8 mouse cellular contexts compared by ENCODE assay signal in genomic region chr13:9764646-9765536, GRCm38 (mm10). TPM values are rescaled to one million over a fixed set of nuclear protein-coding genes. Genes with fewer than 3 reads are reported as not detected.
DNase-seq lines count a peak whose midpoint lies in the region; ATAC-seq and TF ChIP-seq lines count a peak whose summit lies in the region.

Gene Zmynd11, minus strand, starts transcription at chr13:9765330.

- peak; percentile 9; the same call in 1 of the 2 replicates for ATAC-seq in heart, embryonic 13.5 days (ENCODE audit: extremely low read depth, insufficient number of reproducible peaks, low FRiP score, low TSS enrichment)
- ATAC-seq in kidney, postnatal 0 days (replicated peaks; ENCODE audit: low FRiP score, low read depth): peak; percentile 84
- peak; percentile 55 for ATAC-seq in liver, embryonic 14.5 days (ENCODE audit: insufficient read depth)
- ATAC-seq in stomach, embryonic 14.5 days (ENCODE audit: insufficient number of reproducible peaks, insufficient read depth, low FRiP score, low read depth): peak; percentile 73

- no peak for TF ChIP-seq EP300 in liver, embryonic 14.5 days (IDR thresholded peaks at IDR 0.05; ENCODE audit: low read depth)

- no peak; the same call in 1 of the 2 replicates for TF ChIP-seq POLR2A in bone marrow, adult 2 months (IDR thresholded peaks at IDR 0.05; ENCODE audit: borderline replicate concordance, control insufficient read depth, low read depth, low read length)

- H3K27ac ChIP-seq in bone marrow, adult 2 months (ENCODE audit: control insufficient read depth, insufficient read depth, low read depth, low read length, poor library complexity): peak within 1 kb of the TSS; percentile 88
- peak within 1 kb of the TSS; percentile 100 for H3K27ac ChIP-seq in forebrain, embryonic 10.5 days
- H3K27ac ChIP-seq in heart, embryonic 13.5 days (replicated peaks): peak within 1 kb of the TSS; percentile 100
- peak within 1 kb of the TSS; percentile 99 for H3K27ac ChIP-seq in kidney, postnatal 0 days
- peak within 1 kb of the TSS; percentile 24 for H3K27ac ChIP-seq in liver, embryonic 14.5 days
- peak within 1 kb of the TSS; percentile 100 for H3K27ac ChIP-seq in stomach, embryonic 14.5 days (ENCODE audit: low read length)

- H3K4me2 ChIP-seq in heart, embryonic 13.5 days: peak within 1 kb of the TSS; percentile 81
- H3K4me2 ChIP-seq in kidney, postnatal 0 days (ENCODE audit: low read length): peak within 1 kb of the TSS; percentile 78
- H3K4me2 ChIP-seq in liver, embryonic 14.5 days (ENCODE audit: low read depth): peak within 1 kb of the TSS; percentile 75
- peak within 1 kb of the TSS; percentile 39 for H3K4me2 ChIP-seq in stomach, embryonic 14.5 days (replicated peaks; ENCODE audit: low read depth, low read length)

- WGBS in bone marrow, adult 2 months: under 1% methylated on average over 98 of the region's 98 CpGs
- under 1% methylated on average over 98 of the region's 98 CpGs for WGBS in forebrain, embryonic 10.5 days
- WGBS in heart, embryonic 13.5 days: under 1% methylated on average over 92 of the region's 98 CpGs
- under 1% methylated on average over 77 of the region's 98 CpGs for WGBS in kidney, postnatal 0 days
- WGBS in liver, embryonic 14.5 days (ENCODE audit: insufficient replicate concordance): under 1% methylated on average over 89 of the region's 98 CpGs
- WGBS in stomach, embryonic 14.5 days: 1% methylated on average over 86 of the region's 98 CpGs

- peak; percentile 67 for DNase-seq in CD4-positive helper T cell, adult 2 months (ENCODE audit: low read depth, low spot score)
- DNase-seq in forebrain, embryonic 10.5 days (ENCODE audit: extremely low spot score, low spot score): peak; percentile 69
- DNase-seq in kidney, postnatal 0 days (ENCODE audit: low spot score): peak; percentile 63
- DNase-seq in liver, embryonic 14.5 days (ENCODE audit: low read depth in 3 of 3, low spot score in 3 of 3): peak in 2 of 3 experiments; percentile 1 to 6
- DNase-seq in natural killer cell, adult 2 months (ENCODE audit: low spot score in 2 of 2): peak; percentile 15 to 41

- H3K4me1 ChIP-seq in bone marrow, adult 2 months (ENCODE audit: control insufficient read depth, insufficient read depth, low read length): no peaks in the 10 kb centered on the region; the same call in 1 of the 2 replicates
- H3K4me1 ChIP-seq in forebrain, embryonic 10.5 days: peaks cover 57% of the 10 kb centered on the region
- peaks cover 58% of the 10 kb centered on the region for H3K4me1 ChIP-seq in heart, embryonic 13.5 days
- H3K4me1 ChIP-seq in kidney, postnatal 0 days (replicated peaks; ENCODE audit: insufficient read depth, low read length): peaks cover 20% of the 10 kb centered on the region; the same call in 1 of the 2 replicates
- peaks cover 3 to 13% of the 10 kb centered on the region in 2 experiments for H3K4me1 ChIP-seq in liver, embryonic 14.5 days (replicated peaks; ENCODE audit: control insufficient read depth in 2 of 2, insufficient read depth in 2 of 2, low read length in 1 of 2)
- peaks cover 22% of the 10 kb centered on the region; the same call in 1 of the 2 replicates for H3K4me1 ChIP-seq in stomach, embryonic 14.5 days (ENCODE audit: control insufficient read depth, insufficient read depth, low read length)

- H3K9ac ChIP-seq in heart, embryonic 13.5 days: peak within 1 kb of the TSS; percentile 100
- H3K9ac ChIP-seq in kidney, postnatal 0 days (ENCODE audit: low read depth, low read length): peak within 1 kb of the TSS; percentile 100
- H3K9ac ChIP-seq in liver, embryonic 14.5 days (replicated peaks): peak within 1 kb of the TSS; percentile 82
- H3K9ac ChIP-seq in stomach, embryonic 14.5 days (replicated peaks; ENCODE audit: low read depth, low read length): peak within 1 kb of the TSS; percentile 98

- no peaks in the 10 kb centered on the region for H3K27me3 ChIP-seq in forebrain, embryonic 10.5 days (ENCODE audit: poor library complexity, severe bottlenecking)
- no peaks in the 10 kb centered on the region for H3K27me3 ChIP-seq in heart, embryonic 13.5 days (replicated peaks)
- H3K27me3 ChIP-seq in kidney, postnatal 0 days (ENCODE audit: insufficient read depth, low read length): no peaks in the 10 kb centered on the region
- peaks cover 5% of the 10 kb centered on the region; the same call in 1 of the 2 replicates for H3K27me3 ChIP-seq in liver, embryonic 14.5 days (ENCODE audit: control insufficient read depth, insufficient read depth, low read length)
- no peaks in the 10 kb centered on the region for H3K27me3 ChIP-seq in stomach, embryonic 14.5 days (ENCODE audit: control insufficient read depth, insufficient read depth, low read length)

- H3K9me3 ChIP-seq in forebrain, embryonic 10.5 days: no peaks in the 10 kb centered on the region
- no peaks in the 10 kb centered on the region for H3K9me3 ChIP-seq in heart, embryonic 13.5 days
- H3K9me3 ChIP-seq in kidney, postnatal 0 days (replicated peaks; ENCODE audit: low read length): no peaks in the 10 kb centered on the region
- H3K9me3 ChIP-seq in liver, embryonic 14.5 days (ENCODE audit: control insufficient read depth, low read length): no peaks in the 10 kb centered on the region
- no peaks in the 10 kb centered on the region for H3K9me3 ChIP-seq in stomach, embryonic 14.5 days (ENCODE audit: control insufficient read depth, low read depth, low read length)

- no peak for TF ChIP-seq CTCF in bone marrow, adult 2 months (IDR thresholded peaks at IDR 0.05; ENCODE audit: control insufficient read depth, insufficient read depth, low read length)
- TF ChIP-seq CTCF in kidney, postnatal 0 days (IDR thresholded peaks at IDR 0.05; ENCODE audit: low read depth): no peak
- TF ChIP-seq CTCF in liver, embryonic 14.5 days (IDR thresholded peaks at IDR 0.05; ENCODE audit: low read depth): no peak

- H3K4me3 ChIP-seq in bone marrow, adult 2 months (replicated peaks; ENCODE audit: control insufficient read depth, low read depth, low read length): peak within 1 kb of the TSS; percentile 81
- peak within 1 kb of the TSS; percentile 82 for H3K4me3 ChIP-seq in forebrain, embryonic 10.5 days
- H3K4me3 ChIP-seq in heart, embryonic 13.5 days: peak within 1 kb of the TSS; percentile 89
- peak within 1 kb of the TSS; percentile 91 for H3K4me3 ChIP-seq in kidney, postnatal 0 days (replicated peaks; ENCODE audit: low read depth, low read length)
- peak within 1 kb of the TSS; percentile 72 to 89 for H3K4me3 ChIP-seq in liver, embryonic 14.5 days (ENCODE audit: insufficient read depth in 1 of 2, low read depth in 2 of 2, low read length in 2 of 2)
- peak within 1 kb of the TSS; percentile 90 for H3K4me3 ChIP-seq in stomach, embryonic 14.5 days (ENCODE audit: low read depth, low read length)

- H3K36me3 ChIP-seq in forebrain, embryonic 10.5 days (replicated peaks): no peaks in the 10 kb centered on the region
- H3K36me3 ChIP-seq in heart, embryonic 13.5 days: no peaks in the 10 kb centered on the region
- no peaks in the 10 kb centered on the region for H3K36me3 ChIP-seq in kidney, postnatal 0 days (ENCODE audit: insufficient read depth, low read length)
- no peaks in the 10 kb centered on the region for H3K36me3 ChIP-seq in liver, embryonic 14.5 days (replicated peaks; ENCODE audit: control insufficient read depth, insufficient read depth, low read depth)
- H3K36me3 ChIP-seq in stomach, embryonic 14.5 days (ENCODE audit: control insufficient read depth, insufficient read depth, low read length): no peaks in the 10 kb centered on the region

RNA-seq across cellular contexts. Expression of gene Zmynd11, which starts in this region (rescaled TPM):
- polyA plus RNA-seq in bone marrow, adult 2 months (2011; ENCODE audit: insufficient read depth, insufficient read length, low replicate concordance, missing spikeins): 24.7 and 45.9 TPM in 2 replicates
- 103 and 104 TPM in 2 replicates for polyA plus RNA-seq in forebrain, embryonic 10.5 days (2016; fragmentation: Nextera tagmentation; extraction: Ambion mirVana)
- polyA plus RNA-seq in heart, embryonic 13.5 days (2015; fragmentation: Nextera tagmentation; extraction: Ambion mirVana): 98.4 and 103 TPM in 2 replicates
- 67.1 and 71.3 TPM in 2 replicates for polyA plus RNA-seq in kidney, postnatal 0 days (2015; fragmentation: Nextera tagmentation; extraction: Ambion mirVana)
- 10.3 and 17.7 TPM in 2 replicates for polyA plus RNA-seq in liver, embryonic 14.5 days (2012; rRNA removed)
- 21.2 and 28.3 TPM in 2 replicates for polyA plus RNA-seq in liver, embryonic 14.5 days (2014; fragmentation: Nextera tagmentation; extraction: Ambion mirVana)
- 142 and 148 TPM in 2 replicates for polyA plus RNA-seq in stomach, embryonic 14.5 days (2014; fragmentation: Nextera tagmentation; extraction: Ambion mirVana)

Comparison
In these comparisons a context has a peak if more than half of its experiments do, and no peak if none do; other contexts are left out.
1. Peak in every context shown above with its lines: DNase-seq, ATAC-seq, H3K4me3 ChIP-seq and H3K27ac ChIP-seq.
2. DNase-seq: peak in every context shown above with its lines; median percentile 69 in forebrain, embryonic 10.5 days; 67 in CD4-positive helper T cell, adult 2 months; 63 in kidney, postnatal 0 days; 28 in natural killer cell, adult 2 months; 4 in liver, embryonic 14.5 days.
3. H3K27ac ChIP-seq: peak in every context shown above with its lines; median percentile 100 in forebrain, embryonic 10.5 days; 100 in heart, embryonic 13.5 days; 100 in stomach, embryonic 14.5 days; 99 in kidney, postnatal 0 days; 88 in bone marrow, adult 2 months; 24 in liver, embryonic 14.5 days.
4. ATAC-seq: peak in every context shown above with its lines; median percentile 84 in kidney, postnatal 0 days; 73 in stomach, embryonic 14.5 days; 55 in liver, embryonic 14.5 days; 9 in heart, embryonic 13.5 days.